Mouse (Mus musculus) natural killer cell, adult 2 months (primary cell): ENCODE measurements around the gene Pdilt.
"Not testable (repeated sequence)": the region's sequence is repeated elsewhere in the genome, so short reads cannot be mapped to it uniquely, and the experiment has no call there.

Source experiments
- DNase-seq, 2 experiments: peaks; one replicate each; pipeline ENCODE4 v3.0.0; 2022; ENCODE audit warnings: low spot score in 2 of 2

Pdilt gene

DNA sequence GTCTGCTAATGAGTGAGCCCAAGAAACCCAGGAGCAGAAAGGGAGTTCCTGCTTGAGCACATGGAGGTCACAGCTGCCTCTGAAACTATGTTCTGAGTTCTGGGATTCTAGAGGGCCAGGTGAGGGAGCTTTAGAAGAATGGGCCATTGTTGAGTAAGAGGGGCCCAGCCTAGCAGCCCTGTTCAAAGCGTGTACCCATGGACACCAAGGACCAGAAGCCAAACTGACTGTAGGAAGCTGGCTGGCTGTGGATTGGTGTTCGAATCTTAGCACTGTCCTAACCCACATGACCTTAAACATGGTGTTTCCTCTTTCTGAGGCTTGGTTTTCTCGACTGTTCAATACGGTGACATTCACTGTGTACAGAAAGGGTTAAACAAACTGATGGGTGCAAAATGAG lies at the start of gene Pdilt:
Gene Pdilt, minus strand, starts transcription at position 101 of the 400 bp plus-strand sequence.
- DNase-seq, result no peak

DNA sequence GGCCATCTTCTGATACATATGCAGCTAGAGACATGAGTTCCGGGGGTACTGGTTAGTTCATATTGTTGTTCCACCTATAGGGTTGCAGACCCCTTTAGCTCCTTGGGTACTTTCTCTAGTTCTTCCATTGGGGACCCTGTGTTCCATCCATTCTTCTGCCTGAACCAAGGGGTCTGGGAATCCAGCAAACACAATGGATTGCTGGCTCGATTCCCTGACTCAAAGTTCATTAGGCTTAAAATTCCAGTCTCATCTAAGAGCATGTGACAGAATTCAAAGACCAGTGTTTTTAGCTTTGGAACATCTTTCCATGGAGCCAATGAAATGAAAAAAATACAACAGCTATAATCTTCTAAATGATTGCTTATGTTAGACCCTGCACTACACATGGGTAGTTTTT lies 39.2 kb upstream of the Pdilt start:
- not testable (repeated sequence) for DNase-seq

DNA sequence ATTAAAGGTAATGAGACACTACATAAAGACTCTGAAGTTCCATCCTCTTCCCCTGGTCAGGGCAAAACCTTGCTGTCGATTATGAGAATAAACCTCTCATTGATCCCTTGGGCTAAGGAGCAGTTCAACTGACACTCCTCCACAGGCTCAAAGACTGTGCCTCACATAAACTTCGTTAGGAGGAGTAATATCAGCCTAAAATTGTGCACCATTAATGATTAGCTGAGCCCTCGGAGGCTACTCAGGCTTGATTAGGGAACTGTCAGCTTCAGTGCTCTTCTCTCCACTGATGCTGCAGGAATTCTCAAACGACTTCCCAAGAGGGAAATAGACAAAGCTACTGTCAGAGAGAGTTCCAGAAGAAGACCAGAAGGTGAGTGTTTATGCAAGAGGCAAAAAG lies 38.2 kb upstream of the Pdilt start:
- DNase-seq, result no peak

DNA sequence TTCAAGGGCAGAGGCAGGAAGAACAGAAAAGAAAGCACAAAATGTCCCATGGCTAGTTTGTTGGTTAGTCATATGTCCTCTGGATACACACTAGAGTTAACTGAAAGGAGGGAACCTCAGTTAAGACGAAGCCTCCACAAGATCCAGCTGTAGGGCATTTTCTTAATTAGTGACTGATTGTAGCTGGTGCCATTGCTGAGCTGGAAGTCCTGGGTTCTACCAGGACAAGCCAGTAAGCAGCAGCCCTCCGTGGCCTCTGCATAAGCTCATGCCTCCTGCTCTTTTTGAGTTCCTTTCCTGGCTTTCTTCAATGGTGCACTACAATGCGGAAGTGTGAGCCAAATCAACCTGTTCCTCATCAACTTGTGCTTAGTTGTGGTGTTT lies 37.2 kb upstream of the Pdilt start:
- no peak for DNase-seq

DNA sequence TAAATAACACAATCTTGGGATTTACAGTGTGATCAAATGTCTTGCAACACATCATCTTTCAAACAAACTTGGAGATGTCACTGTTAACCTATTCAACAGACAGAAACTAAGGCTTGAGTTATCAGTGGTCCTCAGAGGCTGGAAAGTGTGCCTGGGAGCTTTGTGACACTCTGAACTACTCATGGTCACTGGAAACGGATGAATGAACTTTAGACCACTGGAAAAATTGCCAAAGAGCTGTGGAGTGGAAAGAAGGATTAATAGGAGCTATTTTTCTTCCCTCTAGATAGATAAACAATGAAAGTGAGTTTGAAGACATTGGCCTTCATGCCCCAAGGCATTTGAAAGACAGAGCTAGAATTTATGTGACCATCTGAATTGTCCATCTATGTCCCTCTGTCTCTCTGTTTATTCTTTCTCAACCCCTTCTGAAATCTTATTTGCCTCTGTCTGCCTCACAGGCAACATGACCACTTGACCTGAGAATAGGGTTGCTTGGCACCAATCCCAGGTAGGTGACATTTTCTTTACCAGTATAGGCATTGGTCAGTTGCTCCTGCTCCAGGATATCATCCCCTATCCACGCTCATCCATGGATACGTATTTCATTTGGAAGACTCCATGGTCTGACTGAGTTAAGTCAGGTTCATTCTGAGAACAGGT lies 36.6 kb upstream of the Pdilt start:
- DNase-seq, result no peak

DNA sequence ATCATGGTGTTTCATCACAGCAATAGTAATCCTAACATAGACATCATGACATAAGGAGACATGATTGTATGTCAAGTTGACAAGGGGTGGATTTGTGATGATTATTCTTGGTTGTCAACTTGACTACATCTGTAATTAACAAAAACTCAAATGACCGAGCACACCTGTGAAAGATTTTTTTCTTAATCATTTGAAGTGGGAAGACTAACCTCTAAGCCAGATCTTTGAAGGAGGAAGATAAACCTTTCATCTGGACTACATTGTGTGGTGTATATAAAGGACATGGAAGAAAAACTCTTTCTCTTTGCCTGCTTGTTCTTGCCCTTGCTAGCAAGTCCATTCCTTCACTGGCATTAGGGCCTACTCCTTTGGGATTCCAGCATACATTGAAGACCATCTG lies 30.8 kb upstream of the Pdilt start, which contains the start of gene Acsm2:
Gene Acsm2, plus strand, starts transcription at position 301 of the 400 bp plus-strand sequence.
- DNase-seq, result no peak

DNA sequence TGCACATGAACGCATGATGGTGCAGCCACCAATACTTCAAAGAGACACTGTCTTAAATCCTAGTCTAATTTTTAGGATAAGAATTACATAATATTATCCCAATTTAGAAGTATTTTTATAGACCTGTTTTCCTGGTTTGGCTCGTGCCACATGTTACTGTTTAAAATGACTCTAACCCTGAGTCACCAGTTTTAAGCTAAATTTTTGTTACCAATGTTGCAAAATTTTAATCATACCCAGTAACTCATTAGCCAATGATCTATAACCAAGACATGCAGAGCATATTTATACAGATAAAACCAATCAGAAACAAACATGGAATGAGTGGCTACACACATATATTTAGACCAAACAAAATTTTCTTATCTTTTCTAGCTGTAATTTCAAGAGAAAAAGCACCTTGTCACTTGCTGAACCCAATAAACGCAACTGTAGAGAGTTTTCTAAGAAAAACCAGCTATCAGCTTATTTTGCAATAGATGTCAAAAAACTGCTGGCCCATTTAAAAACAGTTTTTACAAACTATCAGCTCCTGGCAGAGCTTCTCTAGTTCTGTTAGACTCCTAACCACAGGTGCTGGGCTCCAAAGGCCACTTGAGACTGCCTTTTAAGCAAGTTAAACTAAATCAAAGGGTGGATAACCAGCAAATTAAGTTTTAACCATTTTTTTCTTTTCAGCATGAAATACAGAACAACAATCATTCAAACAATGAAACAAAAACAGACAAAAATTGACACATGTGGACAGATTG lies 27.4 kb upstream of the Pdilt start:
- no peak for DNase-seq

DNA sequence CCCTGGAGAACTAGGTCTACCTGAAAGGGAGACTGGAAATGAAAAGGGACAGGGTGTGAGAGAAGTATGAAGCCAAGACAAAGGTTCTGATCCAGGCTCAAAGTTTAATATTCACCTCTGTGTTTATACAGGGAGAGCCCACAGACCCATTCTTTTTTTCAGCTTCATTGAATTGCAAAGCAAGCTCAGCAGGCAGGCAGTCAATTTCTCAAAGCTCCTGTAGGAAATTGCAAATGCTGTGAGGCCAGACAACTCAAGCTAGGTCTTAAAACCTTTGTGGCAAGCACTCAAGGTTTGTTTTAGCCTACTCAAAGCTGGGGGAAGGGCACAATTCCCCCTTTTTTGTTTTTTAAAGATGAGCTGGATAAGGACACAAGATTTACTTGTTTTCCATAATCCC lies 22.3 kb upstream of the Pdilt start:
- no peak for DNase-seq

DNA sequence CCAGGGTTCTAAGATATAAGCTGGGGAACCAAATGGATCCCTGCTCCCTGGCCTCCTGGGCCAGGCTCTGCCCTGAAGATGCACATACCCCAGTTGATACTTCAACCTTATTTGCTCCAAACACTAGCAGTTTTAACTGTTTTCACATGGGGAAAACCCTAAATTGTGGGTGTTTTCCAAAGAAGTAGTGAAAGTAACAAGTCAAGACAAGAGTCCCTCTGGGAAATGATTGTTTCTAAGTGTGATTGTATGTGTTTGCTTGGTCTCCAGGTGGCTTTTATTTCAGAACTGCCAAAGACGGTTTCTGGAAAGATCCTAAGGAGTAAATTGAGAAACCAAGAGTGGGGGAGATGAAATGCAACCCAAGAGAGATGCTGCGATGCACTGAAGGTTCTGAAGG lies 19.2 kb upstream of the Pdilt start:
- no peak for DNase-seq

DNA sequence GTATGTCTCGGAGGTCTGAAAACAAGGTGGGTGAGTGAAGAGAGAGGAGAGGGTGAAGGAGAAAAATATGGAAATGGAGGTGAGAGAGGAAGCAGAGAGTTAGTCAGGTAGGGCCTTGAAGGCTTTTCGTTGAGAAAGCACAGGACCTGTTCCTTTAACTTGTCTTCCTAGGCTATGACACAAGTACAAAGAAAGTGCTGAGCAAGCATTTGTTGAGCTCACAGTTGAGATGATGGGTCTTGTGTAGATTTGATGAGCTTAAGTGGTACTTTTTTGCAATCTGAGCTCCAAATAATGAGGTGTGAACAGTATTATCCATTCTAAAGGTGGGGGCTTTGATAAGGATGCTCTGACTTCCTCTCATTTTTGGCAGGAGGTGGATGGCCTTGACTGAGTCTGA lies 11.1 kb upstream of the Pdilt start:
- no peak for DNase-seq

DNA sequence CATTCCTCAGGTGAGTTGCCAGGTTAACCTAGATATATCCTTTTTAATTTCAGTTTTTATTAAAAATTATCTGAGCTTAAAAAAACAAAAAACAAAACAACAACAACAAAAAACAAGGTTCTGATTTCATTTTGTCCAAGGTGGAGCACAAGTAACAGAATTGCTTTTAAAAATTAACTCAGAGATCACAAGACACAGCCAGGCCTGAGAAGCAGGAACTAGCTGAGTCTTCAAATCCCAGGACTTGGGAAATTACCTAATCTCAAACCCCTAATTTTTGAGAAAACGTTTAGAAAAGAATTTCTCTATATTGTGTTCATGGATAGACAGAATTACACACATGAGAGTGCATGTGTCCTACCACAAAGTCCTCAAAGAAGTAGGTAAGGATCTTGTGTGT lies 9.6 kb upstream of the Pdilt start:
- no peak for DNase-seq

DNA sequence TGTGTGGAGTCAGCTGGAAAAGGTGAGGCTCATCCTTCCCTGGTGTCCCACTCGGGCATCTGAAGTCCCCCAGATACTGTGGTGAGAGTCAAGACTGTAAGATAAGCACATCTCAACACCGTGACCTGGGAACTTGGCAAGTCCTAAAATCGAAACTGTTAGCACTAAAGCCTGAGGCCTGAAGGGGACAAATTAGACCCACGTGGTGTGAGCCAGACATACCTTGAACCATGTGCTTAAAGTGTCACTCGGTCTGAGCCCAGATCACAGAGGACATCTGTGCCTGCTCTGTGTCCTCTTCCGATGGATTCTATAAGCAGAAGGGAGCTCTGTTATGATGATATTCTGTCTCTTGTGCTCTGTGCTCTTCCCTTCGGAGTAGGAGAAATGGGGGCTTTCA lies 5.3 kb upstream of the Pdilt start:
- no peak for DNase-seq

DNA sequence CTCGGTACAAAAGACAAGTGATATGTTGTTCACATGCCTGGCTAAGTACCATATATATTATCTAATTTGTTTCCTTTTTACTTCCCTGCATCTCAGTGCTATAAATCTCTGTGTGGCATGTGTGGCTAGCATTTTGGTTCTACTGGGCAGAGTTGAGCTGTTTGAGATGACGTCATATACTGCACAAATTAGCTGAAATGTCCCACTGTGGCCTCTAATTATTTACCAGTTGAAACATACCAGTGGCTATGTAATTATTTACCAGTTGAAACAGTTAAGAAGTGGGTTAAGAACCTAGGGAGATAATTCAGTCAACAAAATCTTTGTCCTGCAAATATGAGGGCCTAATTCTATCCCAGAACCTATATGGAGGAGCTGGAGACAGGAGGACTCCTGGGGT lies 4.3 kb upstream of the Pdilt start:
- no peak for DNase-seq

DNA sequence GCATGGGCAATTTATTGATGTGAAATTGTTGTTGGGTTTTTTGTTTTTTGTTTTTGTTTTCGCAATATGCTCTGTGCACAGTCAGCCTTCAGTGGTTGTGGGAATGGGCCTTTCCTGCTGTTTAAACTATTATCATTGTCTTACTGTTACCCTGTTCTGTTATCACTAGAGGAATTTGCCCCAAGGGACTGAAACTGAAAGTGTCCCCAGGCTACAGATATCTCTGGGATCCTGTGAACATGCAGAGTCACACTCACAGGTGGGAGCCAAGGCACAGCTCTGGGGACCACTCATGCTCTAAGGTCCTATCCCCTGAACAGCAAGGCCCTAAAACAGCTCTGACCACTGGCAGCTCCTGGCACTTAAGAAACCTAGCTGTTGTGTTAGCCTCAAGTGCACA lies 3.8 kb upstream of the Pdilt start:
- no peak for DNase-seq

DNA sequence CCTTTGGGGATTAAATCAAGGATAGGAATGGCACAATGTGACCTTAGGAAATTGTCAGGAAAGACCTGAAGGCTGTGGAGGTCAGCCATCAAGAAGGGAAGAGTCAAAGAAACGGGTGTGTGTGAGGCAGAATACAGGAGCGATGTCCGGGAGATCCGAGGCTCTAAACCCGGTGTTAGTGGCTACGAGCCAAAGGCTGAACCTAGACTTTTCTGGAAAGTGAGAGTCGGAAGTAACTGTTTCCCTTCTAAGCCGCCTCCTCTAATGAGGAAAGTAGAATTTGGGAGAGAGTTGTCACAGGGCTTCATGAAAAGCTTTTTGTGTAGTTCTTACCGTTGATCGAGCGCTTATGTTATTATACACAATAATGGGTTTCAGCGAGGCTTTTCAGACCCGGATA lies 3.2 kb upstream of the Pdilt start:
- DNase-seq, result no peak

DNA sequence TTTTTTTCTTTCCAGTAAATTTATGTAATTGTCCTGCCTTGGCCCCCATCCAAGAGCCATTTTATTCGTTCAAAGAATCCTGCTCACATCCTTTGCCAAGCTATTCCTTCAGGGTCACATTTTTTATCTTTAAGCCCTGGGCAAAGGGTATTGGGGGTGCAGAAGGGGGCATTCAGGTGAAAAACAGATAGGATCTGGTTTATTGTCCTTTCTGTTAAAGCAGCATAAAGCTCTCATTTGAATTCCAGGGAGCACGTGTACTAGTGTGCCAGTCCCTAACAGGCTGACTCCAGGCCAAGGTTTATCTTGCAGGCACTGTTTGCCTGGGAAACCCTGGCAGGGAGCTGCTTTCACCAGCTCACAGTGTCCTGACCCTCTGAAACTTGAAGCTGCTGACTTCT lies 2.6 kb upstream of the Pdilt start:
- no peak for DNase-seq

DNA sequence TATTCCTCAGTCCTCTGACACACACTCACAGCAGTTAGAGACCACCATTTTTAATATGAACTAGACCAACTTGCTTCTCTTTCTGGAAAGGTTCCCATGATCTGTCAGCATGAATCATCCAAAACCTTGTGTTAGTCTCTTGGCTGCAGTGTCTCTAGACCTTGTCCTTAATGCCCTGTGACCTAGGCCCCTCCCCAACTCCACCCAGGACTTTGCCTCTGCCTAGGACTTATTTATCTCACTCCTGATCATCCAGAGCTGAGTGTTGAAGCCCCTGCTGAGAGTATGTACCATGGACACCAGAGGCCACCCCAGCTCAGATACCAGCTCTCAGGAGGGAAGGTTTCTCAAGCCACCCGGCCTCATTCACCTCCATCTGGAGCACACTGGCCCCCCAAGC lies 904 bp downstream of the Pdilt start:
- DNase-seq, result no peak

DNA sequence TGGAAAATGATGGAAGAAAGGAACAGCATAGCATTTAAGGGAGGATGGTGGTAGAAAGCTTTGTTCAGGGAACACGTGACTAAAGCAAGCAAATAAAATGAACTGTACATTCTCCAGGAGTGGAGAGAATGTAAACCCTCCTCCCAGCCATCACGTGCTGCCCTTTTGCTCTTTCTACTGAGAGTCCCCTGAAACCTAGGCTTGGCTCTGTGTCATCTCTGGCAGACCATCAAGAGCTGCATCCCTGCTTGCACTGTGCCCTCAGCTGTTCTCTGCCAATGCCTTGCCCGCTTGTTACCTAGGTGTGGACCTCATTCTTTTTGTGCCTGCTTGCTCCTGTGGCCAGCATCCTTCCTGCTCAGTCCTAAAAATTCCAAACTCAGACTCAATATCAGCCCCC lies 1.5 kb downstream of the Pdilt start:
- DNase-seq, result no peak

DNA sequence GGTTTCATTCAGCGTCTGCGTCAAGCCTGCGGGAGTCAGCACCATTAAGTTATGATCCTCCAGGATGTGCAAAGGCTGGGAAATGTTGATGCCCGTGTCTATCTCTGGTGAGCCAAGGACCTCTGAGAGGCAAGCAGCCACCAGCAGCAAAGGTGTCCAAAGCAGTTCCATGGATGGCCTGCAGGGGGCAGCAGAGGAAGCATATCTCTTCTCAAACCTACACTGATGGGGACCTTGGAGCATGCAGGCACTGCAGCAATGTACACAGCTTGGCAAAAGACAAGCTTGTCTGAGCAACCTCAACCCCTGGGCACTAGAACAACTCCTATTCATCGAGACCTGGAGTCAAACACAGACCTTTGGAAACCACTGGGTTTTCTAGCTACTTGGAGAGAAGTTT lies 3.6 kb downstream of the Pdilt start:
- peak in 1 of 2 experiments; percentile 10 for DNase-seq

DNA sequence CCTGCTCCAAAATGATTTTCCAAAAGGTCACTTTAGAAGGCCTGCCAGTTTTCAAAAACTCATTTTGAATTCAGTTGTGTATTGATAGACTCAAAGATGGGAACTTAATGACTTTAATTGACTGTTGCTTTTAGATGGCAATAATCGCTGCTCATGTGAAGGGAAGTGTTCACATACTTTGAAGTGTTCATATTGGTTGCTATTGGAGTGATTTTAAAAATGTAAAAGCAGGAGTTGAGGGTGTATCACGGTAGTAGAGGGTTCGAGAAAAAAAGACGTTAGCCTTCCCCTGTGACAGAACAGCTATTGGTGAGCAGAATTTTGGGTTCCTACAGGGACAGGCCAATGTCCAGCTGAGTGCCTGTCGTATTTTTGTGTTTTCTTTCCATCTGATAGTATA lies 4.1 kb downstream of the Pdilt start, which contains the start of gene Acsm5:
Gene Acsm5, plus strand, starts transcription at position 301 of the 400 bp plus-strand sequence.
- no peak for DNase-seq

DNA sequence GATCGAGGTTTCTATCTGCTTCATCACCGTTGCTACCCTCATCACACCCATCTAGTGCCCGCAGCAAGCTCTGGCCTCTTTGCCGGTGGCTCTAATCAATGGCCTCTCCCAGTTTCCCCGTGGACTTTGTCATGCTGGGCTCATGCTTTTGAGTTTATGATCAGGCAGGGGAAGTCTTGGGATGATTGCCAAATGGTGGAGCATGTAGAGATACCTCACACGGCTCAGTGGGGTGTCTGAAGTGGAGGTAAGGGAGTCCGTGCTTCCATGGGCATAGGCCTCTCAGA lies 7.1 kb downstream of the Pdilt start:
- no peak for DNase-seq

DNA sequence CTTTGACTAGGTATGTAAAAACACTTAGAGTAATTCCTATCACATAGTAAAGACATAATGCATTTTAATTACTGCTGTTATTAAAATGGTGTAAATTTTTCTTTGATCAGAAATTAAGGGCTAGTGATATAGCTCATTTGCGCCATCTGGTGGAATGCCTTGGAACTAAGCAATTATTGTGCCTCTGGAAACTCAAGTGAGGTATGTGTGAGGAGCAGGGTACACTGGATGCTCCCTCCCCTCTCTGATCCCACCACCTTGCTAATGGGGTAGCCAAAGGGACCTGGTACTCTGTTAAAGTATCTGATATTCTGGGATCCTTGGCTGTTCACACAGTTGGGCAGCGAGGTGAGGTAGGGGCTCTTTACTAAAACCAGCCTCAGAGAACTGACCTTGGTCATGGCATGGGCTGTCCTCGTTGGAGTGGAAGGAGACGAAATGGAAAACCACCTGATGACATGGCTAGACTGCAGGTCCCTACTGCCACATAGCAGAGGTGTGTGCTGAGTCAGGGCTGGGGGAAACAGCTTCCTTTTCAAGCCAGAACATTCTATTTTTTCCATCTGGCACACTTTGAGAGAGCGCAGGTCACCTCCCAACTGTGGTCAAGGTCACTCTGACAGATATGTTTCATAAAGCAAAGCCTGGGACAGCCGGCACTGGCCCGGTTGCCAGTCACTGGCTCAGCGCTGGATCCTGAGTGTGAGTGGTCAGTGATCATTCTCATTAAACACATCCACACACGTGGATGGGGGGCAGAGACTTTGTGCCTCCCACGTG lies 7.6 kb downstream of the Pdilt start:
- DNase-seq, result peak in 1 of 2 experiments; percentile 2

DNA sequence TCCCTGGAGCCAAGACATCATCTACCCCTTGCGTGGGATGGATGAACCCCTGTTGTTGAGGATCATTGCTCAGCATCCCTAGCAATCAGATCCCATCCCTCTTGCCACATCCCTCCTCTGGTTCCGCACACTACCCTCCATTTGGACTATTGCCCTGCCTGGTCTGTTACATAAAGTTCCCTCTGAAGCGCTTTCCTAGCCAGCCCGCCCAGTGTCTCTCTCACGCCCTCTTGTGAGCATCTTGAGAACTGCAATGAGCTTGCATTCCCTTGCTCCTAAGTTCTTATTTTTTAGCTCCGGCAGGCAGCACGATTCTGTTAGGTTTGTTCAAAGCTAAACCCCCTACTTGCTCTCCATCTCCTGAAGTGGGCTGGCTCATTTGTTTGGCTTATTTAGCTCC lies 10.2 kb downstream of the Pdilt start:
- DNase-seq, result no peak
